Mouse (Mus musculus): ENCODE data around the gene Pdzk1. TPM values are rescaled to one million over a fixed set of nuclear protein-coding genes. Genes with fewer than 3 reads are reported as not detected.

Gene Pdzk1
- polyA plus RNA-seq, 1 experiment from 2014 or later = 3.5 TPM

- Histone ChIP-seq H3K36me3 (no peaks in the 10 kb centered on the region), H3K27me3 (replicated peaks) (no peaks in the 10 kb centered on the region), H3K4me3 (replicated peaks) (no peak overlapping the region), H3K4me2 (no peak overlapping the region), H3K4me1 (peaks cover 6% of the 10 kb centered on the region), H3K9ac (no peak overlapping the region), H3K9me3 (no peaks in the 10 kb centered on the region), H3K27ac (no peak overlapping the region)
- ATAC-seq (ENCODE audit: insufficient read depth, low FRiP score, low read depth) = no peak
- WGBS = 47% methylated on average over 6 of the region's 6 CpGs
These were observed 14.7 kb upstream of the Pdzk1 start for GRCm38 (mm10) chr3:96814342-96814741.

GRCm38 (mm10) chr3:96820116-96820915 is 8.8 kb upstream of the Pdzk1 start:
- no peaks in the 10 kb centered on the region for H3K9me3 ChIP-seq
- H3K4me2 ChIP-seq = no peak overlapping the region
- H3K9ac ChIP-seq = no peak overlapping the region
- H3K36me3 ChIP-seq = no peaks in the 10 kb centered on the region
- no peaks in the 10 kb centered on the region for H3K4me1 ChIP-seq
- no peak overlapping the region for H3K27ac ChIP-seq
- no peaks in the 10 kb centered on the region for H3K27me3 ChIP-seq (replicated peaks)
- ATAC-seq (ENCODE audit: insufficient read depth, low FRiP score, low read depth) = no peak
- 74% methylated on average over 6 of the region's 6 CpGs for WGBS
- no peak overlapping the region for H3K4me3 ChIP-seq (replicated peaks)

GRCm38 (mm10) chr3:96821581-96821980 is 7.5 kb upstream of the Pdzk1 start:
- 82% methylated on average over 4 of the region's 4 CpGs for WGBS
- Histone ChIP-seq H3K27me3 (replicated peaks) (no peaks in the 10 kb centered on the region), H3K4me2 (no peak overlapping the region), H3K36me3 (no peaks in the 10 kb centered on the region), H3K9ac (no peak overlapping the region), H3K9me3 (no peaks in the 10 kb centered on the region), H3K4me1 (no peaks in the 10 kb centered on the region), H3K27ac (no peak overlapping the region), H3K4me3 (replicated peaks) (no peak overlapping the region)
- no peak for ATAC-seq (ENCODE audit: insufficient read depth, low FRiP score, low read depth)

GRCm38 (mm10) chr3:96823701-96824100 is 5.4 kb upstream of the Pdzk1 start:
- Histone ChIP-seq H3K9ac (no peak overlapping the region), H3K4me2 (no peak overlapping the region), H3K36me3 (no peaks in the 10 kb centered on the region), H3K27me3 (replicated peaks) (no peaks in the 10 kb centered on the region), H3K4me3 (replicated peaks) (no peak overlapping the region), H3K27ac (no peak overlapping the region), H3K9me3 (no peaks in the 10 kb centered on the region), H3K4me1 (no peaks in the 10 kb centered on the region)
- no peak for ATAC-seq (ENCODE audit: insufficient read depth, low FRiP score, low read depth)
- 37% methylated on average over 3 of the region's 3 CpGs for WGBS

GRCm38 (mm10) chr3:96824614-96825013 is 4.5 kb upstream of the Pdzk1 start:
- no peak overlapping the region for H3K27ac ChIP-seq
- WGBS = 85% methylated on average over 12 of the region's 12 CpGs
- no peaks in the 10 kb centered on the region for H3K27me3 ChIP-seq (replicated peaks)
- no peak overlapping the region for H3K4me2 ChIP-seq
- H3K9ac ChIP-seq = no peak overlapping the region
- H3K36me3 ChIP-seq = no peaks in the 10 kb centered on the region
- H3K4me3 ChIP-seq (replicated peaks) = no peak overlapping the region
- no peaks in the 10 kb centered on the region for H3K9me3 ChIP-seq
- ATAC-seq (ENCODE audit: insufficient read depth, low FRiP score, low read depth) = no peak
- H3K4me1 ChIP-seq = no peaks in the 10 kb centered on the region

GRCm38 (mm10) chr3:96825261-96825660 is 3.8 kb upstream of the Pdzk1 start:
- WGBS = 48% methylated on average over 11 of the region's 11 CpGs
- Histone ChIP-seq H3K4me2 (no peak overlapping the region), H3K9me3 (no peaks in the 10 kb centered on the region), H3K36me3 (no peaks in the 10 kb centered on the region), H3K4me3 (replicated peaks) (no peak overlapping the region), H3K9ac (no peak overlapping the region), H3K27me3 (replicated peaks) (no peaks in the 10 kb centered on the region), H3K27ac (no peak overlapping the region), H3K4me1 (no peaks in the 10 kb centered on the region)
- ATAC-seq (ENCODE audit: insufficient read depth, low FRiP score, low read depth) = no peak

- H3K9ac ChIP-seq = no peak overlapping the region
- no peak overlapping the region for H3K27ac ChIP-seq
- 37% methylated on average over 15 of the region's 15 CpGs for WGBS
- no peak overlapping the region for H3K4me3 ChIP-seq (replicated peaks)
- no peaks in the 10 kb centered on the region for H3K36me3 ChIP-seq
- no peaks in the 10 kb centered on the region for H3K9me3 ChIP-seq
- no peaks in the 10 kb centered on the region for H3K27me3 ChIP-seq (replicated peaks)
- peak overlapping the region; percentile 10; the same call in 1 of the 2 replicates for H3K4me2 ChIP-seq
- no peak for ATAC-seq (ENCODE audit: insufficient read depth, low FRiP score, low read depth)
- no peaks in the 10 kb centered on the region for H3K4me1 ChIP-seq
These were observed 698 bp upstream of the Pdzk1 start for GRCm38 (mm10) chr3:96828308-96828864.

- Histone ChIP-seq H3K9me3 (no peaks in the 10 kb centered on the region), H3K9ac (no peak overlapping the region), H3K4me2 (no peak overlapping the region), H3K4me1 (no peaks in the 10 kb centered on the region), H3K27me3 (replicated peaks) (no peaks in the 10 kb centered on the region), H3K4me3 (replicated peaks) (no peak overlapping the region), H3K36me3 (no peaks in the 10 kb centered on the region), H3K27ac (no peak overlapping the region)
- ATAC-seq (ENCODE audit: insufficient read depth, low FRiP score, low read depth) = no peak
- 73% methylated on average over 10 of the region's 10 CpGs for WGBS
These were observed 772 bp downstream of the Pdzk1 start for GRCm38 (mm10) chr3:96829856-96830255.

- no peak overlapping the region for H3K9ac ChIP-seq
- no peak overlapping the region for H3K27ac ChIP-seq
- H3K36me3 ChIP-seq = no peaks in the 10 kb centered on the region
- H3K9me3 ChIP-seq = no peaks in the 10 kb centered on the region
- H3K4me2 ChIP-seq = no peak overlapping the region
- no peak overlapping the region for H3K4me3 ChIP-seq (replicated peaks)
- H3K27me3 ChIP-seq (replicated peaks) = no peaks in the 10 kb centered on the region
- no peaks in the 10 kb centered on the region for H3K4me1 ChIP-seq
- 50% methylated on average over 5 of the region's 5 CpGs for WGBS
- no peak for ATAC-seq (ENCODE audit: insufficient read depth, low FRiP score, low read depth)
These were observed 3.8 kb downstream of the Pdzk1 start for GRCm38 (mm10) chr3:96832930-96833329.

- Histone ChIP-seq H3K4me3 (replicated peaks) (no peak overlapping the region), H3K4me2 (no peak overlapping the region), H3K9me3 (no peaks in the 10 kb centered on the region), H3K4me1 (no peaks in the 10 kb centered on the region), H3K27ac (no peak overlapping the region), H3K36me3 (no peaks in the 10 kb centered on the region), H3K27me3 (replicated peaks) (no peaks in the 10 kb centered on the region), H3K9ac (no peak overlapping the region)
- ATAC-seq (ENCODE audit: insufficient read depth, low FRiP score, low read depth) = no peak
- WGBS = 71% methylated on average over 7 of the region's 7 CpGs
These were observed 5.7 kb downstream of the Pdzk1 start for GRCm38 (mm10) chr3:96834587-96835348.

- ATAC-seq (ENCODE audit: insufficient read depth, low FRiP score, low read depth) = no peak
- Histone ChIP-seq H3K27me3 (replicated peaks) (no peaks in the 10 kb centered on the region), H3K9ac (no peak overlapping the region), H3K9me3 (no peaks in the 10 kb centered on the region), H3K4me3 (replicated peaks) (no peak overlapping the region), H3K4me2 (no peak overlapping the region), H3K36me3 (no peaks in the 10 kb centered on the region), H3K4me1 (no peaks in the 10 kb centered on the region), H3K27ac (no peak overlapping the region)
- WGBS = 62% methylated on average over 2 of the region's 2 CpGs
These were observed 7.3 kb downstream of the Pdzk1 start for GRCm38 (mm10) chr3:96836414-96836813.

GRCm38 (mm10) chr3:96838996-96839645 is 10.0 kb downstream of the Pdzk1 start:
- Histone ChIP-seq H3K27ac (no peak overlapping the region), H3K4me2 (no peak overlapping the region), H3K36me3 (no peaks in the 10 kb centered on the region), H3K9me3 (no peaks in the 10 kb centered on the region), H3K9ac (no peak overlapping the region), H3K4me1 (no peaks in the 10 kb centered on the region), H3K27me3 (replicated peaks) (no peaks in the 10 kb centered on the region), H3K4me3 (replicated peaks) (no peak overlapping the region)
- no peak for ATAC-seq (ENCODE audit: insufficient read depth, low FRiP score, low read depth)
- 69% methylated on average over 7 of the region's 7 CpGs for WGBS
